Mouse (Mus musculus): ENCODE measurements at regions not wholly inside any gene's neighbourhood (a gene's known extent, or its start where the extent isn't known, plus 50 kb on each side); places are given as distances from the start of the nearest gene placed in this dataset.

- Histone ChIP-seq H3K4me1 (ENCODE audit: control insufficient read depth, insufficient read depth, low read length) (no peaks in the 10 kb centered on the region), H3K27ac (replicated peaks; ENCODE audit: low read depth, low read length) (no peak overlapping the region), H3K9ac (ENCODE audit: low read length) (no peak overlapping the region)
Measured at GRCm38 (mm10) chr1:194226550-194227160, 391.4 kb upstream of the Plxna2 start.

DNA sequence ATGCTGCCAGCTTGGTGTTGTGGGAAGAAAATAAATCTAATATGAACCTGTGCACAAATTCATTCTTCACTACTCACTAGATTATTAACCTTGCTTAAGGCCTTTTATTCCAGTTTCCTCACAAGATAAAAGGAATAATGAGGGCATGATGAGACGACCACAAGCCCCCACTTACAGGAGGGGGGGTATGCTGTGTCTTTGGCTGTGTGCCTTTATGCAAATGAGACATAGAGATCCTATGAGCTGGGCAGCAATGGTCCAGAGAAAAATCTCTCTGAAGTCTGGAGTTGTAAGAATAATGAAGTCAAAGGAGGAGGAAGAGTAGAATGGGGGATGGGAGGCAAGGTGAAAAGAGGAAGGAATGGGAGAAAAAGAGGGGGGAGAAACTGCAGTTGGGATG lies 392.2 kb upstream of the Plxna2 start:
- ATAC-seq (ENCODE audit: insufficient number of reproducible peaks, low FRiP score, low TSS enrichment, low read depth) (no peak), DNase-seq (ENCODE audit: low spot score) (no peak)
- H3K4me2 ChIP-seq (ENCODE audit: low read depth, severe bottlenecking), result no peak overlapping the region
- WGBS, result 58% methylated on average over 1 of the region's 1 CpGs
- no peaks in the 10 kb centered on the region for H3K27me3 ChIP-seq (ENCODE audit: control insufficient read depth, insufficient read depth, low read length)
- H3K4me3 ChIP-seq (ENCODE audit: low read depth, low read length), result no peak overlapping the region
- H3K27ac ChIP-seq (replicated peaks; ENCODE audit: low read depth, low read length), result no peak overlapping the region
- H3K4me1 ChIP-seq (ENCODE audit: control insufficient read depth, insufficient read depth, low read length), result no peaks in the 10 kb centered on the region
- no peaks in the 10 kb centered on the region for H3K36me3 ChIP-seq (ENCODE audit: control insufficient read depth, insufficient read depth, low read length)
- no peak overlapping the region for H3K9ac ChIP-seq (ENCODE audit: low read length)
- no peaks in the 10 kb centered on the region for H3K9me3 ChIP-seq (ENCODE audit: control insufficient read depth, low read length)

More at GRCm38 (mm10) chr1:194226550-194227160, 391.4 kb upstream of the Plxna2 start:
- Histone ChIP-seq H3K27me3 (ENCODE audit: control insufficient read depth, insufficient read depth, low read length) (no peaks in the 10 kb centered on the region), H3K4me2 (ENCODE audit: low read depth, severe bottlenecking) (no peak overlapping the region), H3K36me3 (ENCODE audit: control insufficient read depth, insufficient read depth, low read length) (no peaks in the 10 kb centered on the region), H3K4me3 (ENCODE audit: low read depth, low read length) (no peak overlapping the region), H3K9me3 (ENCODE audit: control insufficient read depth, low read length) (no peaks in the 10 kb centered on the region)
- DNase-seq (ENCODE audit: low spot score), result no peak
- no peak for ATAC-seq (ENCODE audit: insufficient number of reproducible peaks, low FRiP score, low TSS enrichment, low read depth)
- WGBS, result 31% methylated on average over 6 of the region's 6 CpGs

DNA sequence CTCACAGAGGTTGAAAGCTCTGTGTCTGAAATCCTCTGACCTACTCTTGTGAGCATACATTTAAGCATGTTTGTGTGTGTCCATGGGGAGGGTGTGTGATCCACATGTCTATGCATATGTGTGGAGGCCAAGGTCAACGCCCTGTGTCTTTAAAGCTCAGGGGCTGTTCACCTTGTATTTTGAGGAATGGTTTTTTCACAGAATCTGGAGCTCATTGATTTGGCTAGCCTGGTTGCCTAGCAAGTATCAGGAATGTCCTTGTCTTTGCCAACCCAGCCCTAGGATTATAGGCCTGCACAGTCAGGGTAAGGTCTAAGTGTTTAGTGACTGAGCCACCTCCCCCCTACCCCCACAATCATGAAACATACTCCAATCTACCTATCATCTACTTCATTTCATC lies 394.0 kb upstream of the Plxna2 start:
- Histone ChIP-seq H3K9ac (ENCODE audit: low read length) (no peak overlapping the region), H3K9me3 (ENCODE audit: control insufficient read depth, low read length) (no peaks in the 10 kb centered on the region), H3K27me3 (ENCODE audit: control insufficient read depth, insufficient read depth, low read length) (no peaks in the 10 kb centered on the region), H3K27ac (replicated peaks; ENCODE audit: low read depth, low read length) (no peak overlapping the region), H3K36me3 (ENCODE audit: control insufficient read depth, insufficient read depth, low read length) (no peaks in the 10 kb centered on the region), H3K4me2 (ENCODE audit: low read depth, severe bottlenecking) (no peak overlapping the region), H3K4me3 (ENCODE audit: low read depth, low read length) (no peak overlapping the region), H3K4me1 (ENCODE audit: control insufficient read depth, insufficient read depth, low read length) (no peaks in the 10 kb centered on the region)
- DNase-seq (ENCODE audit: low spot score) (no peak), ATAC-seq (ENCODE audit: insufficient number of reproducible peaks, low FRiP score, low TSS enrichment, low read depth) (no peak)
- WGBS, result 85% methylated on average over 1 of the region's 1 CpGs

GRCm38 (mm10) chr1:194223610-194224009 lies 394.4 kb upstream of the Plxna2 start:
- DNase-seq (ENCODE audit: low spot score), result no peak
- no peaks in the 10 kb centered on the region for H3K9me3 ChIP-seq (ENCODE audit: control insufficient read depth, low read length)
- H3K4me2 ChIP-seq (ENCODE audit: low read depth, severe bottlenecking), result no peak overlapping the region
- no peak overlapping the region for H3K9ac ChIP-seq (ENCODE audit: low read length)
- no peak for ATAC-seq (ENCODE audit: insufficient number of reproducible peaks, low FRiP score, low TSS enrichment, low read depth)
- no peaks in the 10 kb centered on the region for H3K4me1 ChIP-seq (ENCODE audit: control insufficient read depth, insufficient read depth, low read length)
- H3K27ac ChIP-seq (replicated peaks; ENCODE audit: low read depth, low read length), result no peak overlapping the region
- no peak overlapping the region for H3K4me3 ChIP-seq (ENCODE audit: low read depth, low read length)
- 83% methylated on average over 2 of the region's 2 CpGs for WGBS
- H3K27me3 ChIP-seq (ENCODE audit: control insufficient read depth, insufficient read depth, low read length), result no peaks in the 10 kb centered on the region
- H3K36me3 ChIP-seq (ENCODE audit: control insufficient read depth, insufficient read depth, low read length), result no peaks in the 10 kb centered on the region

DNA sequence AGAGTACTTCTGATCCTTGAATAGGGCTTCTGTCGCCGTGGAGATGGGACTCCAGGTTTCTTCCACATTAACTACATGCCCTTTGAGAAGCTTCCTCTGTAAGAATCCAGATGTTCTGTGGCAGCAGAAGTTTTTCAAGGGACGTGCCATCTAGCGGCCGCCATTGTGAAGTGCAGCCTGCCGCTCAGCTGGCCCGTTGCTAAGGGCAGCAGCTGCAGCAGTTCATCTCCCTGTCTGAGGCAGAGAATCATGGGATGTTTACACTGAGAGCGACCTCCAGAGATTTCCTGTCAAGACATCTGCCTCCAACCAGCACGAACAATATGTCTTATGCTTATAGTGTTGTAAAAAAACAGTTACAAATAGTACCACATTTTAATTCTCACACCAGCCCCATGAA lies 395.0 kb upstream of the Plxna2 start:
- Histone ChIP-seq H3K4me3 (ENCODE audit: low read depth, low read length) (no peak overlapping the region), H3K4me1 (ENCODE audit: control insufficient read depth, insufficient read depth, low read length) (no peaks in the 10 kb centered on the region), H3K4me2 (ENCODE audit: low read depth, severe bottlenecking) (no peak overlapping the region), H3K27ac (replicated peaks; ENCODE audit: low read depth, low read length) (no peak overlapping the region), H3K9ac (ENCODE audit: low read length) (no peak overlapping the region), H3K27me3 (ENCODE audit: control insufficient read depth, insufficient read depth, low read length) (no peaks in the 10 kb centered on the region), H3K9me3 (ENCODE audit: control insufficient read depth, low read length) (no peaks in the 10 kb centered on the region), H3K36me3 (ENCODE audit: control insufficient read depth, insufficient read depth, low read length) (no peaks in the 10 kb centered on the region)
- ATAC-seq (ENCODE audit: insufficient number of reproducible peaks, low FRiP score, low TSS enrichment, low read depth) (peak; percentile 63; the same call in 1 of the 2 replicates), DNase-seq (ENCODE audit: low spot score) (peak; percentile 86)
- WGBS, result 1% methylated on average over 9 of the region's 9 CpGs

DNA sequence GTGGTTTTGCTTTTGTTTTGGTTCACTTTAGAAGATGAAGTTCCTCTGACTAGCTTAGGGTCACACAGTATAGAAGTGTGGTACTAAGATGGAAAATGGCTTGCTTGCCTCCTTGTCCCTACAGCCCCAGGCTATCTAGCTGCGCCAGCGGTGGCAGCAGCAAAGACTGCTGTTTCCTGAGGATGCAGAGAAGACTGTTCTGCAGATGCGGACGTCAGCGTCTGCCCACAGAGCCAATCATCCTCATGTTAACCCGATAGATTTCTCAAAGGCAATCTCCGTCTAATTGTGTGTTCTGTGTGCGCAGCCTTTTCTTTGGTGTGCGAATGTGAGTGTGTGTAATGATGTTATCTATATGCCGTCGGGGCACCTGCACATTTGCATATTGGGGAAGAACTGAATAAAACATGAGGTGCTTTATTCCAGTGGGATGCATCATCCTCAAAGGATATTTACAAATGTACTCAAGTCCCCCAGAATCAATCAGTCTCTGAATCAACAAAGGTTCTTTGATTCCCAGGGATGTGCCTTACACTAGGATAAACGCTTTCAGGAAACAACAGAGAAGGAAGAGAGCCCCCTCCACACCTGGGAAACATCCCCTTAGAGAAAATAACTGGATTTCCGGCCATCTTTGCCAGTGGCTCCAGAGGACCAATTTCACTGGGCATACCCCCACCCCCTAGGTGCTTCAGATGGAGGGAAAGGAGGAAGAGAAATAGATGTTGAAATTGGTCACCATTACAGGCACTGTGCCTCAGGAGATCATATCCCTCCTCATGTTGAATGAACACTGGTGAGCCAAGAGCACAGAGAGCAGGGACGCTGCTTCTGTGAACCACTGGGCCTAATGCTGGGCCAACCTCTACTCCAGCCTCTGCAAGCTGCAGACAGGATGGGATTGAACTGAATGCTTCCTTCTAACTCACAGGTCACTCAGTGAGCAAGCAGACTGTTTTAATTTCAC lies 409.7 kb upstream of the Plxna2 start:
- Histone ChIP-seq H3K4me1 (ENCODE audit: control insufficient read depth, insufficient read depth, low read length) (no peaks in the 10 kb centered on the region), H3K4me3 (ENCODE audit: low read depth, low read length) (no peak overlapping the region), H3K9me3 (ENCODE audit: control insufficient read depth, low read length) (no peaks in the 10 kb centered on the region), H3K4me2 (ENCODE audit: low read depth, severe bottlenecking) (no peak overlapping the region), H3K36me3 (ENCODE audit: control insufficient read depth, insufficient read depth, low read length) (no peaks in the 10 kb centered on the region), H3K27ac (replicated peaks; ENCODE audit: low read depth, low read length) (no peak overlapping the region), H3K9ac (ENCODE audit: low read length) (no peak overlapping the region), H3K27me3 (ENCODE audit: control insufficient read depth, insufficient read depth, low read length) (no peaks in the 10 kb centered on the region)
- no peak for DNase-seq (ENCODE audit: low spot score)
- 63% methylated on average over 14 of the region's 14 CpGs for WGBS
- ATAC-seq (ENCODE audit: insufficient number of reproducible peaks, low FRiP score, low TSS enrichment, low read depth), result no peak

DNA sequence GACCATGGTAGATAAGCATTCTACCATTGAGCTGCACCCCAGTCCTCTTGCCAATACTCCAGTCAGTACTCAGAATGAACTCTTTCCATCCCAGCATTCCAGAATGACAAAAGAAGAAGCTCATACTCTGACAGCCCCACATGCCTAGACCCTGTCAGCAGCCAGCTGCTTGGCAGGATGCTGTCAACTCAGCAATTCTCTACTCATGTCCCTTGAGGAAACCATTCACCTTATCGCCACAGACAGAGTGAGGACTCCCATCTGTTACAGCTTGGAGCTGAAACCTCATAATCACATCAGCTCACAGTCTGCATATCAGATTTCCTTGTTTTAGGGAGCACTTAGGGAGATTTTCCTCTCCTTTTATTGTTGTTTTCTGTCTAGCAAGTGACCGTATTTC lies 420.5 kb upstream of the Plxna2 start:
- H3K27ac ChIP-seq (replicated peaks; ENCODE audit: low read depth, low read length), result no peak overlapping the region
- no peaks in the 10 kb centered on the region for H3K36me3 ChIP-seq (ENCODE audit: control insufficient read depth, insufficient read depth, low read length)
- H3K9ac ChIP-seq (ENCODE audit: low read length), result no peak overlapping the region
- no peaks in the 10 kb centered on the region for H3K9me3 ChIP-seq (ENCODE audit: control insufficient read depth, low read length)
- no peak for DNase-seq (ENCODE audit: low spot score)
- H3K4me3 ChIP-seq (ENCODE audit: low read depth, low read length), result no peak overlapping the region
- H3K27me3 ChIP-seq (ENCODE audit: control insufficient read depth, insufficient read depth, low read length), result no peaks in the 10 kb centered on the region
- 63% methylated on average over 2 of the region's 2 CpGs for WGBS
- no peak overlapping the region for H3K4me2 ChIP-seq (ENCODE audit: low read depth, severe bottlenecking)
- H3K4me1 ChIP-seq (ENCODE audit: control insufficient read depth, insufficient read depth, low read length), result no peaks in the 10 kb centered on the region
- ATAC-seq (ENCODE audit: insufficient number of reproducible peaks, low FRiP score, low TSS enrichment, low read depth), result no peak

GRCm38 (mm10) chr1:194182293-194182692 lies 435.7 kb upstream of the Plxna2 start:
- WGBS, result 86% methylated on average over 2 of the region's 2 CpGs
- H3K36me3 ChIP-seq (ENCODE audit: control insufficient read depth, insufficient read depth, low read length), result no peaks in the 10 kb centered on the region
- no peak overlapping the region for H3K4me2 ChIP-seq (ENCODE audit: low read depth, severe bottlenecking)
- ATAC-seq (ENCODE audit: insufficient number of reproducible peaks, low FRiP score, low TSS enrichment, low read depth) (no peak), DNase-seq (ENCODE audit: low spot score) (no peak)
- no peaks in the 10 kb centered on the region for H3K27me3 ChIP-seq (ENCODE audit: control insufficient read depth, insufficient read depth, low read length)
- no peaks in the 10 kb centered on the region for H3K4me1 ChIP-seq (ENCODE audit: control insufficient read depth, insufficient read depth, low read length)
- no peak overlapping the region for H3K27ac ChIP-seq (replicated peaks; ENCODE audit: low read depth, low read length)
- no peaks in the 10 kb centered on the region for H3K9me3 ChIP-seq (ENCODE audit: control insufficient read depth, low read length)
- no peak overlapping the region for H3K9ac ChIP-seq (ENCODE audit: low read length)
- H3K4me3 ChIP-seq (ENCODE audit: low read depth, low read length), result no peak overlapping the region
